Mouse (Mus musculus) adrenal gland, adult 8-10 months (tissue): ENCODE data around the gene Zrsr1. TPM values are rescaled to one million over a fixed set of nuclear protein-coding genes. Genes with fewer than 3 reads are reported as not detected.

ENCODE experiments used
- DNase-seq: peaks from one replicate; pipeline ENCODE4 v3.0.0; 2022
- total RNA-seq, 4 experiments: library from RNA; stranded (reverse); gene quantifications; 2 replicates each; pipeline ENCODE4 v1.2.4; 2022

Gene Zrsr1
- total RNA-seq: 10 to 100 TPM; 36.9 to 43.0 (median 39.3) TPM

DNA sequence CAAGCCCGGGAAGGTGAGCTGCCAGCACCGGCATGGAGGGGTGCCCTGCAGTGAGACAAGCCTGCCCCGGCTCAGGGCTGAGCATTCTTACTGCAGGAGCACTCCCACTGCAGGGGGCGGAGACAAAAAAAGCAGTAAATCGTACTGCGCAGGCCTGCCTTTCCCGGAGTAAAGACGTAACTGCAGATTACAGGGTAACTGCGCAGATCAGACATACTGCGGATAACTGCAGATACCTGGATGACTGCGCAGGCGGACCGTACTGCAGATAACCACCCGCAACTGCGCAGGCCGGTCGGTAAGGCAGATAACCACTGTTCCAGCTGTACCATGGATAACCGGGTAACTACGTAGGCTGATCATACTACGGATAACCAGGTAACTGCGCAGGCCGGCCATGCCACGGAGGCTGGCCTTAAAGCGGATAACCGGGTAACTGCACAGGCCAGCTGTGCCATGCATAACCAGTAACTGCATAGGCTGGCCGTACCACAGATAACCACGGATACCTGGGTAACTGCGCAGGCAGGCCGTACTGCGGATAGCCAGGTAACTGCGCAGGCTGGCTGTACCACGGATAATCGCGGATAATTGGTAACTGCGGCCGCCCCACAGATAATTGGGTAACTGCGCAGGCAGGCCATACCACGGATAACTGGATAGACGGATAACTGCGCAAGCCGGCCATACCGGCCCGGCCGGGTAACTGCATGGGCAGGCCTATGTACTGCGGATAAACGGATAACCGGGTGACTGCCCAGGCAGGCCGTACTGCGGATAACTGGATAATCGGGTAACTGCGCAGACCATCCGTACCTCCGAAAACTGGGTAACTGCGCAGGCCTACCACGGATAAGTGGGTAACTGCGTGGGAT is at the start of gene Zrsr1:
Gene Zrsr1 (plus strand): TSS at position 171 of the 875 bp plus-strand sequence.
- DNase-seq: peak; percentile 72

DNA sequence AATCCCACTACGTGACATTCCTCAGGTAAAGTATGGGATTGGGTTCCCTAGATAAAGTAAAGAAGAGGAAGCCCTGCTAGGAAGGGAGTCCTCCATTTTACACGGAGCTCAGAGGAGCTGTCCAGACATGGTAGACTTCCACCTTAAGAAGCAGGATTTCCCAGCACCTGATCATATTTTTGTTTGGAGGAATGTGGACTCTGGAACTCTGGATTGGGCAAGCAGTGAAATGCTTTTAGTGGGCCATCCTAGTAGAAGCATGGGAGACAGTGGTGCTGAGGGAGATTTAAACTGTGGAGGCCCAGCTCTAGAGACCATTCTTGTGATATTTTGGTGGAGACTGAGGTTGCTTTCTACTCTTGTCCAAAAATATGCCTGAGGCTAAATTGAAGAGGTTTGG is 49.3 kb upstream of the Zrsr1 start:
- no peak for DNase-seq

DNA sequence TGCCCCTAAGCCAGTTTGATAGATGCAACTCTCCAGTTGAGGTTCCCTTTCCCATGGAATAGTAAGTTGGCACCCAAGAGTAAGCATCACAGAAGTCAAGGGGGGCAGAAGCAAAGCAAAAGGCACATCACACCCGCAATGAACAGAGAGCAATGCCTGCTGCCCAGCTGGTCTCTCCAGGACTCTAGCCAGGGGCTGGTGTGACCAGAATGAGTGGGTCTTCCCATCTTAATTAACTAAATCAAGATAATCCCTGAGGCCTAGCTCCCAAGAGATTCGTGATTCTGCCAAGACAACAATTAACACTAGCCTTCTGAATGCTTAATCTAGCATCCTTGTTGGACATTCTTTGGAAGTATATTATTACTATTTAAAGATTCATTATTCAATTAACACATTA is 48.2 kb upstream of the Zrsr1 start:
- DNase-seq: no peak

DNA sequence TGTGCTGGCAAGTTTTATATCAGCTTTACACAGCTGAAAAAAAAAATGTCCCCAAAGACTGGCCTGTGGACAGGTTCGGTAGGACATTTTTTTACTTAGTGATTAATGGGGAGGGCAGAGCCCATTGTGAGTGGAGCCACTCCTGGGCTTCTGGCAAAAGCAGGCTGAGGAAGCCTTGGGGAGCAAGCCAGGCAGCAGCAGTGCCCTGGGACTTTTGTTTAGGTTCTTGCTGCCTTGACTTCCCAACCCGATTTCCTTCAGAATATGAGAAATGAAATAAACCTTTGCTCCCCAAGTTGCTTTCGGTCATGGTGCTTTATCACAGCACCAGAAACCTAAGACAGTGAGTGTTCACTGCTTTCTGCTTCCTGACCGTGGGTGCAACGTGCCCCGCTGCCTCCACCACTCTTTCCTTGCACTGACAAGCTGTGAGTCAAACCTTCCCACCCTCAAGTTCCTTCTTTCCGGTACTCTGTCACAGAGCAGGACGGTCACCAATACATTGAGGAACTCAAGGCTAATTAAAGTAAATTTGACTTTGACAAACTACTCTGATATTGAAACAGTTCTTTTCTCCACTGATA is 43.1 kb upstream of the Zrsr1 start:
- no peak for DNase-seq

DNA sequence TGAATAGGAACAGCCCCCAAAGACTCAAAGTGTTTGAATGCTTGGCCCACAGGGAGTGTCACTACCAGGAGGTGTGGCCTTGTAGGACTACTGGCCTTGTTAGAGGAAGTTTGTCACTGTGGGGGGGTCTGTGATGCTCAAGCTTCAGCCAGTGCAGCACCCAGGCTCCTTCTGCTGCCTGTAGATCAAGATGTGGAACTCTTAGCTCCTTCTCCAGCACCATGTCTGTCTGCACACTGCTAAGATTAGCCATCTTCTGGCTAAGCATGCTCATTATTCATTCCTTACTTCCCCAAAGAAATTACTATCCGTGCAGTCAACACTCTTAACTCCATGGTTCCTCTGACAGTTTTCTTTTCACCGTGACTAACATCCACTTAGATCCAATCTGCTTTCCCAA is 41.7 kb upstream of the Zrsr1 start:
- no peak for DNase-seq

DNA sequence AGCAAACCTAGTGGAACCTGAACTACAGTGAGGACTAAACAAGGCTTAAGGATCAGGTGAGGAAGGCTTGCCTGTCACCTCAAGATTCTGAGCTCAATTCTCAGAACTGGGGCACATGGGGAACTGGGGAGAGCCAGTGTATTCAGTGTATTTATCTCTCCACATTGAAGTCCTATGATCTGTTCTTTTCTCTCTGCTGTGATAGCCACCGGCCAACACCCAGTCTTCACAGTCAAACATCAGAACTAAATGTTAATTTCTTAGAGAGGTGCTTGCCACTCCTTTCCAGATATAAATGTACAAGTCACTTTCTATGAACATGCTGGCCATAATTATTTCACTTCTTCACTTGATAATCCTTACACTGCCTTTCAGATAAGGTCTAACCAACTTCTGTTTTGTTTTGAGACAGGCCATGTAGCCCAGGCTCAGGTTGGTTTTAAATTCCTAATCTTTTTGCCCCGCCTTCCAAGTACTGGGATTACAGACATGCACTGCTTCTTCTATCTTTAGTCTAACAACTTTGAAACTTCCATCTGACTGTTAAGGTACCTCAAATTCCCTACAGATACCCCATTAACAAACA is 40.4 kb upstream of the Zrsr1 start:
- DNase-seq: no peak

DNA sequence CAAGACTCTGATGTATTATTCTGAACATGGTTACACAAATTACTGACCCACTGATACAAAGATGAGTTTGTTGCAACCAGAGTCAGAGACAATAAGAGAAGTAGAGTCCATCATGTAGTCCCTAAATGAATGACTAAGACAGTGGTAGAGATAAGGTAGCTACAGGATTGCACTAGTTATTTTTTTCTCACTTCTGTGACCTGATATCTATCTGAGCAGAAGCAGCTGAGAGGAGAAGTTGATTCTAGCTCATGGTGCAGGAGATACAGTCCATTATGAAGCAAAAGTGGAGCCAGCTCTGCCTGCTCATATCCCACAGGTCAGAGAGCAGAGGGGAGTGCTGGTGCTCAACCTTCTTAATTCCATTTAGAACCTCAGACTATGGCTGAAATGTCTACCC is 39.6 kb upstream of the Zrsr1 start:
- no peak for DNase-seq

DNA sequence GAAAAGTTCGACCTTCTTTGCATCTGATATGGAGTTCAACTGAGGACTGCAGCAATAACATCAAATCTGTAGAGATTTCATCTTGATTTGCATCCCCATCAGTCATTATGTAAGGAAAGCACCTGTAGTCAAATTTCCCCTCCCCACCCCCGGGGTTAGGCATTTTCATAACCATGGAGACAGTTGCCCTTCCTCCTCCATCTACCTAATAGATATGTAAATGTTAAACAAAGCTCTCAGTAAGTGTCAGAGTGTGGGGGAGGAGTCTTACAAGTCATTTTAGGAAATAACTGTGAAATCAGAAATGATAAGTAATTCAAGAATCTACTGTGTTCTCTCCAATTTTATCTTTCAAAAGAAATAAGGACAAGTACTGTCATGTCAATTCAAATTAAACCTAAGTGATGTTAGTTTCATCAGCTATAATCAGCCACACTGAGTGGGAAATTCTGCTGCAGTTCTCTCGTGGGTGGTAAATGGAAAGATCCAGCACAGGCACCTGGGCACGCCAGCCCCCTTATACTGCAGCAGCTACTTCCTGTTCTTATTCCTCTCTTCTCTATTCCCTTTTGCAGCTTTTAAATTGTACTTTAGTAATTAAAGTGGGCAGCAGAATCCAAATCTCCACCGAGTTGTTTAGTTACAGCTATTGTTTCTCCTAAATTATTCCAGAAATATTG is 35.2 kb upstream of the Zrsr1 start:
- no peak for DNase-seq

DNA sequence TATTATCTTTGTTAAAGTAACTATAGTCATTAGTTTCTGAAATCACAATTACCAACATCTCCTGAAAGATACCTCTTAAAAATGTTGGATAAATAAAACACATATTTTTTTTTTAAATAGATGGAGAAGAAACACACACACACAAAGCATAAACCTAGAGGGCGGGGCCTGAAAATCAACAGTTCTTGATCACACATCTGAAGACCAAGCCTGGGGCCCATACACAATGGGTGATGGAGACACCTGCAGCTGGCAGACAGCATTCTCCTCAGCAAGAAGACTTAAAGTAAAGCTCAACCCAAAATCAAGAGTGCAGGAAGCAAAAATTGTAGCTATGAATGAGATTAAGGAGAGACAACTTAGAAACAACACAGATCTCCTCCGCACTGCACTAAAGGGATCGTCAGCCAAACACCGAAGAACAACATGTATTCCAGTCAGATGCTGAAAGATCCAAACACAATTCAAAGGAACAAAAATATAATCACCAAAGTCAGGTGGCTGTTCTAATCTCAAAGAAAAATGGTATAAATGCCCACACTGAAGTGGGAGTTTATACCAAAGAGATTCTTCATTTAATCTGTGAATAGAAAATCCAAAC is 34.0 kb upstream of the Zrsr1 start:
- no peak for DNase-seq

DNA sequence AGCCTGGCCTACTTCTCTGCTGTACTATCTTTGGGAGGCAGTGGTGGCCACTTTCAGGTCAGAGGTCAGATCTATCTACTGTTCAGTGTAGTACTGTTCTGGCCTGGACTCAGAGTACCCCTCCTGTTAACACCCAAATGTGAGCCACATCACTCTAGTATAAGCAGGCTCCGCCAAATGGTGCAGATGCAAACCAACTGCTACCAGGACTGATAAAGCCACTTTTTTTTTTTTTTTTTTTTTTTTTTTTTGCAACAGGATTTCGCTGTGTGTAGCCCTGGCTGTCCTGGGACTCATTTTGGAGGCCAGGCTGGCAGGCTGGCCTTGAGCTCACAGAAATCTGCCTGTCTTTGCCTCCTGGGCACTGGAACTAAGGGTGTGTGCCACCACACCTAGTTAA is 32.8 kb upstream of the Zrsr1 start:
- DNase-seq: no peak

DNA sequence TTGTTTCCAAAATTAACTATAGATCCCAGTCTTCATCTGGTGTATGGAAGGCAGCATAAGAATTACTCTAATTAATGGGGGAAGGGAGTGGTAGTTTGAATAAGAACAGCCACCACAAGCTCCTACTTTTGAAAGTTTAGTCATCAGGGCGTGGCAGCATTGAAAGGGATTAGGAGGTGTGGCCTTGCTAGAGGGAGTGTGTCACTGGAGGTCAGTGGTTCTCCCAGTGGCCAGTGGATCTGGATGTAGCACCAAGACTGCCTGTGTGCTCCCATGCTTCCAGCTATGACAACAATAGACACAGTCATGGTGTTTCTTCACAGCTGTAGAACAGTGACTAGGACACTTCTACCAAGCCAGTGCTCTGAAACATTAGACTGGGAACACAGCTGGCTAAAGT is 22.7 kb upstream of the Zrsr1 start:
- DNase-seq: no peak

DNA sequence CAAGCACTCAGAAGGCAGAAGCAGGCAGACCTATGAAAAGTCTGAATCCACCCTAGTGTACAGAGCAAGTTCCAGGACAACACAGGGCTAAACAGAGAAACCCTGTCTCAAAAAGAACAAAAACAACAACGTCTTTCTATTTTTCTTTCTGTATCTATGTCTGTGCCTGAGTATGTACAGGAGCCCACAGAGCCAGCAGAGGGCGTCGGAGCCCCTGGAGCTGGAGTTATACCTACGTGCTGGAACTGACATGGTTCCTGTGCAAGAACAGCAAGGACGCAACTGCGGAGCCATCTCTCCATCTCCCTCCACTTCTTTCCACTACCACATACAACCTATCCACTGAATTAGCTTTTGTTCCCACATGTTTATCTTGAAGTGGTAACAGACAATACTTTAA is 21.7 kb upstream of the Zrsr1 start:
- DNase-seq: no peak

DNA sequence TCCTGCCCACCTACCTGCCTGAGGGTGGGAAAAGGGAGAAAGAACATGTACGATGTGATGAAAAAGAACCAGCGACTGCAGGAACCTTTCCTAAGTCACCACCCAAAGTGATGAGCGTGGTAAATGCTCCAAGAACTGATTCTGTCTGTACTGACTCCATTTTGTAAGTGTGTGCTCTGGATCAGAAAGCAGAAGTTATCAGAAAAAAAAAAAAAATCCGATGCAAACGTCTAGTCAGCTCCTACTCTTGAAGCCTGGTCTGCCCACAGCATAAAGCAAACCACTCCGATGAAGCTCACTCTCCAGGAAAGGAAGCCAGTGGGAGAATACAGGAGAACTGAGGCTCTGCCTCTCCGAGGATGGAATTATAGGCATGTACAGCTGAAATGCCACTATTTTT is 19.1 kb upstream of the Zrsr1 start:
- DNase-seq: no peak

DNA sequence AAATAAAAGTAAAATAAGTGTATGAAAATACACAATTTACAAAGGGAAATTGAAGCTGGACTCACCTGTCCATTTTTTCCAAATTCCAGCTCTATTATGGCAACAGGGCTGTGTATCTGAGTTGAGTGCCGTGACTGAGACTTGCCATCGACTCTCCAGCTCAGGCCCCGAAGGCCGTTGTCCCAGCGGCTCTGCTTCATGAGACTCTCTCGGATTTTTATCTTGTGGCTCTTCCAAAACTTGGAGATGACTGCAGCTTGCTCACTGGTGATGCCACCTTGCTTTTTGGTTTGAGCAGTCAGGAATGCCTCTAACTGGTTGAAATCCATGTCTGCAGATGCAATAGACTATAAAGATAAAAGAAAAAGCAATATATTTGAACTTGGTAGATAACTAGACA is 15.5 kb upstream of the Zrsr1 start:
- no peak for DNase-seq

DNA sequence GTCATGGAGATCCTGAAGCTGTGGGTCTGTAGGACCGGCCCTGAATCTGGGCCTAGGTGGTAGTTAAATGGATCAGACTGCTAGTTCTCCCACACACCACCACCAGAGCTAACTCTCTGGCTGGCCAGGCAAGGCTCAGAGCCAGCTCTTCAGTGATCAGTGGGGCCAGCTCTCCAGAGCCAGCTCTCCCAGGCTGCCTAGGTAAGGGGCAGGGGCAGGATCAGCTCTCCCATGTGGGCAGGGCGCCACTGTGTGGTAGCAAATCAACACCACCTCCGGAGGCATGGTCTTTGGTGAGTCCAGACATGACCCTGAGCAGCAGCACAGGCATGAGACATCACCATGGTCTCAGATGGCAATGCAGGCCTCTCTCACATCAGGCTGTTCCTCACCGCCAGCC is 15.0 kb upstream of the Zrsr1 start:
- DNase-seq: peak; percentile 91

DNA sequence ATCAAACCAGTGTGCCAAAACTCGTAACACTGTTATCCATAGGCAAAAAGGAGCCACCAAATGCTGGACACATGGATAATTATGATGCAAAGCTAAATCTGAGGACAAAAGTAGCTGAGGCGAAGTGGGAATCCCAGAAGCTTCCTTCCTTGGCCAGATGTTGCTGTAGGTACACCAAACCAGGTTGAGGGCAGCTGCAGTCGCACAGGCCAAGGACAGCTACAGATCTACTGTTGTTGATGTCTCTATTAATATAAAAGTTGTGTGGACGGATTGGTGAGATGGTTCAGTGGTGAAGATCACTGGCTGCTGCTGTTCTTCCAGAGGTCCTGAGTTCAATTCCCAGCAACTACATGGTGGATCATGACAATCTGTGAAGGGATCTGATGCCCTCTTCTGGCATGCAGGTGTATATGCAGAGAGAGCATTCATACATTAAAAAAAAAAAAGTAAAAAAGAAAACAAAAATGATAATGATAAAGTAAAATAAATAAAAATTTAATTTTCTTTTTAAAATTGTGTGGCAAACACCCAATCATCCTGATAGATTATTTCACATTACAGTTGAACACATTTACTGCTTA is 13.9 kb upstream of the Zrsr1 start:
- DNase-seq: no peak

DNA sequence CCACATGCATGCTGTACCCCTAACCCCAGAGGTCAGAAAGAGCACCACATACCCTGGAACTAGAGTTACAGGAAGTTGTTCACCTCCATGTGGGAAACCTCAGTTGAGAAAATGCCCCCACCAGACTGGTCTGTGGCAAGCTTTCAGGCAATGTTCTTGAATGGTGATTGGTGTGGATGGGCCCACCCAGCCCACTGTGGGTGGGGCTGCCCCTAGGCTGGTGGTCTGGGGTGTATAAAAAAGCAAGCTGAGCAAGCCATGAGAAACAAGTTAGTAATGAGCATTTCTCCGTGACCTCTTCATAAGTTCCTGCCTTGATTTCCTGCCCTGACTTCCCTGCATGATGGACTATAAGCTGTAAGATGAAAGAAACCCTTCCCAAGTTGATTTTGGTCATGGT is 9.7 kb upstream of the Zrsr1 start:
- no peak for DNase-seq

DNA sequence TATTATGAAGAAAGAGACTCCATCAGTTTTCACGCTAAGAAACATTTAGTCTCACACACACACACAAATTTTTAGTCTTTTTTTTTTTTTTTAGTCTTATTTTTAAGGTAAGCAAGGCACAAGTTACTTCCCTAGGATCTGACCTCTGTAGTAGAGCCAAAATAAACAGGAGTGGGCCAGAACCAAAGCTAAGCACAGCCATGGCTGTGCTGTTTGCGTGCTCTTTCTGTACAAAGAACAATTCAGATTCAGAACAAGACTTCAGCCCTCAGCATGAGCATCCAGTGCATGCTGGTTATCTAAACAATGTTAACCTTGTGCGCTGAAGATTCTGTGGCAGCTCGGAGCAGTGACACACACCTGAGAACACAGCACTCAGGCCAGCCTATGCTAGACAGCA is 7.4 kb upstream of the Zrsr1 start:
- DNase-seq: no peak

DNA sequence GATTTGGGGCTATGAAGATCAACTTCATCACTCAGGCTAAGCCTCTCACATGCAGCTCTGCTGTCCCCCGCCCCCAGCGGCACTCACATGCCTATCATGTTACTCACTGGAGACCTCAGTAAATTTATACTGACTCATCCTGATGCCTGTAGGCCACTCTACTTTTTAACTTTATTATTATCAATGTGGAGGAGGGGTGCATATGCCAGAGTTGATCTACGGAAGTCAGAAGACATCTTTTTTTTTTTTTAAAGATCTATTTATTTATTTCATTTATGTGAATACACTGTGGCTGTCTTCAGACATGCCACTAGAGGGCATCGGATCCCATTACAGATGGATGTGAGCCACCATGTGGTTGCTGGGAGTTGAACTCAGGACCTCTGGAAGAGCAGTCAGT is 6.3 kb upstream of the Zrsr1 start:
- peak; percentile 66 for DNase-seq

DNA sequence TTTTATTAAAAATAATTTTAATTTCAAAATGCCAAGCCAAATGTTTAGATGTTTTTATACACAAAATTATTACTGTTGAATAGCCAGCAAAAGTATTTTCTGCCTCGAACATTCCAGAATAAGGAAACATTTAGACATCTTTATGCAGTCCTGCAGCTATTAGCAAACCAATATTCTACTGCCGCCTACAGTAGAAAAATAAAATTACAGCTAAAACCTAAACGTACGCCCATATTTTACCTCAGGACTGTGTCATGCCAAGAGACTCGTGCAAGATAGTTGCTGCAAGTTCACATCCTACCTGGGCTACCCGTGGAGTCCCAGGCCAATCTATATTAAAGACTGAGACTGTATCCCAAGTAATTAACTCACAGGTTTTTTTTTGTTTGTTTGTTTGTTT is 2.3 kb upstream of the Zrsr1 start:
- DNase-seq: no peak

DNA sequence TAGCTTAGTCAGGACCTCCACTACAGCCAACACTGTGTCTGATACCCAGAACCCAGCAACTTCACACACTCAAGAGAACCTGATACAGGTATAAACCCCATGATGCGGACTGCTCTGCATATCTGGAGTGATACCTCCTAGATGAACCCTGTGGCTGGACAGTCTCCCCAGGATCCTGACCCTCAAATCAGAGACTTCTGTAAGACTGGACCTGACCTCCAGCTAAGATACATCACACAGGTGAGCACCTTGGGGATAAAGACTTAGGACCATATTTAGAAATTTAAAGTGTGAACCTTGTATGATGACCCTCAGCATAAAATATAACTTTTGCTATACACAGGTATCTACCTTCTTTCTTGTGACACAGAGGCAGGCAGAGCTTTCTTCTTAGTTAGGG is 1.3 kb upstream of the Zrsr1 start:
- no peak for DNase-seq

DNA sequence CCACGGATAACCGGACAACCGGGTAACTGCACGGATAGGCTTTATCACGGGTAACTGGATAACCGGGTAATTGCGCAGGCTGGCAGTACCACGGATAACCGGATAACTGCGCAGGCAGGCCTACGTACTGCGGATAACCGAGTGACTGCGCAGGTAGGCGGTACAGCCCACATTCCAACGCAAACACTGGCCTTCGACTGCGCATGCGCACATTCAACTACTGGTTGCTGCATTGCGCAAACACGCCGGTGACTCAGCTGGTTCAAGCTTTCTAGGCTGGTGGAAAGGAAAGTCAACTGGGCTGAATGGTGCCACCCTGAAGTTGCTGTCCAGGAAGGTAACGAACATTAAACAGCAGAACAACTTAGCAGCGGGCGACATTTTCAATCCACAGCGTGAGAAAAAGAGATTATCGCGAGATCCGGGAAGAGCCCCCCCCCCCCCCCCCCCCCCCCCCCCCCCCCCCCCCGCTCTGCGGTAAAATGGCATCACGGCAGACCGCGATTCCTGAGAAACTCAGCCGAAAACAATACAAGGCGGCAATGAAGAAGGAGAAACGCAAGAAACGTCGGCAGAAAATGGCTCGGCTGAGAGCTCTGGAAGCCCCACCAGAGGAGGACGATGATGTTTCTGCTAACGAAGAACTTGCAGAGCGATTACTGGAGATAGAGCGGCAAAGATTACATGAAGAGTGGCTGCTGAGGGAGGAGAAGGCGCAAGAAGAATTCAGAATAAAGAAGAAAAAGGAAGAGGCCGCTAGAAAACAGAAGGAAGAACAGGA is 1.1 kb downstream of the Zrsr1 start:
- DNase-seq: peak; percentile 89
